Mouse (Mus musculus) neural tube, embryonic 12.5 days (tissue): ENCODE results near the gene Angptl8. TPM values are rescaled to one million over a fixed set of nuclear protein-coding genes. Genes with fewer than 3 reads are reported as not detected.
A peak's percentile ranks its signal among the peaks of the same experiment; 100 is the strongest.

ENCODE experiments used
- ATAC-seq: fragments of 200-750 bp; cut with Nextera tagmentation; 2 replicates; pipeline ENCODE4 v1.8.0; 2017; ENCODE audit warnings: low read depth, mild to moderate bottlenecking, moderate TSS enrichment, moderate library complexity; ENCODE audit not compliant: low FRiP score
- H3K27ac ChIP-seq: fragments of 300-500 bp; sonication (generic); 2 replicates; pipeline ENCODE4 v1.5.1; 2016
- H3K27me3 ChIP-seq: fragments of 300-500 bp; sonication (generic); replicated peaks from 2 replicates; pipeline ENCODE4 v1.6.1; 2016; ENCODE audit warnings: mild to moderate bottlenecking
- H3K36me3 ChIP-seq: fragments of 300-500 bp; sonication (generic); 2 replicates; pipeline ENCODE4 v1.6.1; 2016; ENCODE audit warnings: mild to moderate bottlenecking
- H3K4me1 ChIP-seq: fragments of 300-500 bp; sonication (generic); 2 replicates; pipeline ENCODE4 v1.6.1; 2016
- H3K4me2 ChIP-seq: fragments of 300-500 bp; sonication (generic); replicated peaks from 2 replicates; pipeline ENCODE4 v1.6.1; 2016; ENCODE audit warnings: mild to moderate bottlenecking
- H3K4me3 ChIP-seq: fragments of 300-500 bp; sonication (generic); 2 replicates; pipeline ENCODE4 v1.5.1; 2016
- H3K9ac ChIP-seq: fragments of 300-500 bp; sonication (generic); 2 replicates; pipeline ENCODE4 v1.6.1; 2016; ENCODE audit warnings: mild to moderate bottlenecking
- H3K9me3 ChIP-seq: fragments of 300-500 bp; sonication (generic); 2 replicates; pipeline ENCODE4 v1.6.1; 2016; ENCODE audit warnings: mild to moderate bottlenecking
- WGBS: fragments of 180-500 bp; shearing (Covaris S2); methylation state at CpG from one replicate; pipeline ENCODE4 v1.1.7; 2016; 5-methylcytosine and 5-hydroxymethylcytosine counted together
- polyA plus RNA-seq: library from polyadenylated mRNA; unstranded; fragments of >200 nt; fragmentation: Nextera tagmentation; extraction: Ambion mirVana; gene quantifications from 2 replicates; pipeline ENCODE4 v1.2.1, GENCODE M21; 2016

Angptl8 gene
- polyA plus RNA-seq, 1 experiment from 2014 or later = 0.53 TPM

- no peak overlapping the region for H3K4me2 ChIP-seq
- no peak for ATAC-seq
- no peaks in the 10 kb centered on the region for H3K4me1 ChIP-seq
- no peaks in the 10 kb centered on the region for H3K27me3 ChIP-seq
- peaks cover 5% of the 10 kb centered on the region; the same call in 1 of the 2 replicates for H3K36me3 ChIP-seq
- no peak overlapping the region for H3K4me3 ChIP-seq
- WGBS = 94% methylated on average over 6 of the region's 6 CpGs
- no peak overlapping the region for H3K27ac ChIP-seq
- no peak overlapping the region for H3K9ac ChIP-seq
- no peaks in the 10 kb centered on the region for H3K9me3 ChIP-seq
These were observed 16.7 kb upstream of the Angptl8 start for GRCm38 (mm10) chr9:21818561-21818960.

GRCm38 (mm10) chr9:21819181-21819729, 16.1 kb upstream of the Angptl8 start:
- ATAC-seq = no peak
- Histone ChIP-seq H3K27ac (no peak overlapping the region), H3K4me3 (no peak overlapping the region), H3K4me1 (no peaks in the 10 kb centered on the region), H3K9ac (no peak overlapping the region), H3K9me3 (no peaks in the 10 kb centered on the region), H3K4me2 (no peak overlapping the region), H3K36me3 (peaks cover 2% of the 10 kb centered on the region; the same call in 1 of the 2 replicates), H3K27me3 (no peaks in the 10 kb centered on the region)
- WGBS = 91% methylated on average over 2 of the region's 2 CpGs

GRCm38 (mm10) chr9:21820183-21820582, 15.1 kb upstream of the Angptl8 start:
- H3K36me3 ChIP-seq = no peaks in the 10 kb centered on the region
- H3K27me3 ChIP-seq = no peaks in the 10 kb centered on the region
- no peak overlapping the region for H3K27ac ChIP-seq
- H3K4me2 ChIP-seq = no peak overlapping the region
- 89% methylated on average over 12 of the region's 12 CpGs for WGBS
- no peak for ATAC-seq
- no peaks in the 10 kb centered on the region for H3K4me1 ChIP-seq
- H3K9me3 ChIP-seq = no peaks in the 10 kb centered on the region
- no peak overlapping the region for H3K9ac ChIP-seq
- no peak overlapping the region for H3K4me3 ChIP-seq

- Histone ChIP-seq H3K4me3 (no peak overlapping the region), H3K4me1 (no peaks in the 10 kb centered on the region), H3K36me3 (no peaks in the 10 kb centered on the region), H3K4me2 (no peak overlapping the region), H3K9ac (no peak overlapping the region), H3K27me3 (no peaks in the 10 kb centered on the region), H3K27ac (no peak overlapping the region), H3K9me3 (no peaks in the 10 kb centered on the region)
- ATAC-seq = no peak
- 86% methylated on average over 6 of the region's 6 CpGs for WGBS
These were observed 12.6 kb upstream of the Angptl8 start for GRCm38 (mm10) chr9:21822686-21823085.

GRCm38 (mm10) chr9:21823957-21824356, 11.4 kb upstream of the Angptl8 start:
- ATAC-seq = no peak
- Histone ChIP-seq H3K4me3 (no peak overlapping the region), H3K9ac (no peak overlapping the region), H3K27ac (no peak overlapping the region), H3K9me3 (no peaks in the 10 kb centered on the region), H3K36me3 (no peaks in the 10 kb centered on the region), H3K4me1 (no peaks in the 10 kb centered on the region), H3K4me2 (no peak overlapping the region), H3K27me3 (no peaks in the 10 kb centered on the region)
- WGBS = 41% methylated on average over 4 of the region's 4 CpGs

- Histone ChIP-seq H3K27ac (no peak overlapping the region), H3K4me2 (no peak overlapping the region), H3K4me1 (no peaks in the 10 kb centered on the region), H3K27me3 (no peaks in the 10 kb centered on the region), H3K9me3 (no peaks in the 10 kb centered on the region), H3K9ac (no peak overlapping the region), H3K36me3 (0 out of 2 replicates have a peak, but pooled peaks cover 2% of the 10 kb centered on the region), H3K4me3 (no peak overlapping the region)
- WGBS = 65% methylated on average over 10 of the region's 10 CpGs
- ATAC-seq = no peak
These were observed 10.9 kb upstream of the Angptl8 start for GRCm38 (mm10) chr9:21824366-21824765.

GRCm38 (mm10) chr9:21829834-21830460, 5.4 kb upstream of the Angptl8 start:
- no peaks in the 10 kb centered on the region for H3K4me1 ChIP-seq
- no peaks in the 10 kb centered on the region for H3K27me3 ChIP-seq
- H3K9ac ChIP-seq = no peak overlapping the region
- no peak overlapping the region for H3K4me2 ChIP-seq
- 0 out of 2 replicates have a peak, but pooled peaks cover 8% of the 10 kb centered on the region for H3K36me3 ChIP-seq
- no peak overlapping the region for H3K4me3 ChIP-seq
- no peak overlapping the region for H3K27ac ChIP-seq
- 92% methylated on average over 14 of the region's 14 CpGs for WGBS
- H3K9me3 ChIP-seq = no peaks in the 10 kb centered on the region
- ATAC-seq = no peak

GRCm38 (mm10) chr9:21830461-21830850, 4.9 kb upstream of the Angptl8 start:
- Histone ChIP-seq H3K4me1 (no peaks in the 10 kb centered on the region), H3K27me3 (no peaks in the 10 kb centered on the region), H3K9me3 (no peaks in the 10 kb centered on the region), H3K9ac (no peak overlapping the region), H3K36me3 (0 out of 2 replicates have a peak, but pooled peaks cover 13% of the 10 kb centered on the region), H3K4me2 (no peak overlapping the region), H3K4me3 (no peak overlapping the region), H3K27ac (no peak overlapping the region)
- no peak for ATAC-seq
- WGBS = 81% methylated on average over 5 of the region's 5 CpGs

- 89% methylated on average over 11 of the region's 11 CpGs for WGBS
- ATAC-seq = no peak
- H3K27me3 ChIP-seq = no peaks in the 10 kb centered on the region
These were observed 4.4 kb upstream of the Angptl8 start for GRCm38 (mm10) chr9:21830936-21831335.

GRCm38 (mm10) chr9:21831558-21832240, 3.6 kb upstream of the Angptl8 start:
- Histone ChIP-seq H3K27me3 (no peaks in the 10 kb centered on the region), H3K4me2 (no peak overlapping the region), H3K36me3 (0 out of 2 replicates have a peak, but pooled peaks cover 14% of the 10 kb centered on the region), H3K9ac (no peak overlapping the region), H3K27ac (no peak overlapping the region), H3K4me1 (no peaks in the 10 kb centered on the region), H3K4me3 (no peak overlapping the region), H3K9me3 (no peaks in the 10 kb centered on the region)
- WGBS = 92% methylated on average over 20 of the region's 20 CpGs
- ATAC-seq = no peak

More at GRCm38 (mm10) chr9:21830936-21831335, 4.4 kb upstream of the Angptl8 start:
- H3K36me3 ChIP-seq = 0 out of 2 replicates have a peak, but pooled peaks cover 14% of the 10 kb centered on the region
- H3K4me1 ChIP-seq = no peaks in the 10 kb centered on the region
- no peak overlapping the region for H3K9ac ChIP-seq
- no peaks in the 10 kb centered on the region for H3K9me3 ChIP-seq
- no peak overlapping the region for H3K4me2 ChIP-seq
- H3K4me3 ChIP-seq = no peak overlapping the region
- H3K27ac ChIP-seq = no peak overlapping the region

GRCm38 (mm10) chr9:21837690-21838089, 2.4 kb downstream of the Angptl8 start:
- Histone ChIP-seq H3K27me3 (no peaks in the 10 kb centered on the region), H3K9me3 (no peaks in the 10 kb centered on the region), H3K36me3 (0 out of 2 replicates have a peak, but pooled peaks cover 11% of the 10 kb centered on the region), H3K4me3 (no peak overlapping the region), H3K27ac (no peak overlapping the region), H3K4me1 (no peaks in the 10 kb centered on the region), H3K4me2 (no peak overlapping the region), H3K9ac (no peak overlapping the region)
- 96% methylated on average over 2 of the region's 2 CpGs for WGBS
- no peak for ATAC-seq

GRCm38 (mm10) chr9:21840115-21840787, 4.9 kb downstream of the Angptl8 start:
- H3K27ac ChIP-seq = no peak overlapping the region
- WGBS = 61% methylated on average over 8 of the region's 8 CpGs

More at GRCm38 (mm10) chr9:21840115-21840787, 4.9 kb downstream of the Angptl8 start:
- no peak overlapping the region for H3K4me3 ChIP-seq
- H3K9me3 ChIP-seq = no peaks in the 10 kb centered on the region
- no peaks in the 10 kb centered on the region for H3K4me1 ChIP-seq
- no peaks in the 10 kb centered on the region for H3K27me3 ChIP-seq
- H3K9ac ChIP-seq = no peak overlapping the region
- peak; percentile 69 for ATAC-seq
- H3K4me2 ChIP-seq = no peak overlapping the region
- H3K36me3 ChIP-seq = 0 out of 2 replicates have a peak, but pooled peaks cover 11% of the 10 kb centered on the region
